Mouse (Mus musculus) large intestine, adult 2 months (tissue): ENCODE data around the gene Syp. TPM values are rescaled to one million over a fixed set of nuclear protein-coding genes. Genes with fewer than 3 reads are reported as not detected.

ENCODE experiments used
- DNase-seq: peaks from one replicate; pipeline ENCODE4 v3.0.0-alpha.2; 2012; ENCODE audit warnings: low read depth, low spot score
- WGBS: fragments of 180-500 bp; shearing (Covaris S2); methylation state at CpG from one replicate; pipeline ENCODE4 v1.1.7; 2018; 5-methylcytosine and 5-hydroxymethylcytosine counted together
- polyA plus RNA-seq: library from polyadenylated mRNA; depleted of rRNA; stranded (reverse); fragments of >200 nt; gene quantifications from 2 replicates; pipeline ENCODE4 v1.2.3, GENCODE M21; 2012

Gene Syp
- polyA plus RNA-seq, 1 experiment, result 5.5 TPM

- WGBS, result 41% methylated on average over 11 of the region's 11 CpGs
- no peak for DNase-seq
These were observed 20.7 kb downstream of the Syp start for GRCm38 (mm10) chrX:7658785-7659589.

GRCm38 (mm10) chrX:7661086-7661485 is 22.8 kb downstream of the Syp start:
- WGBS, result 87% methylated on average over 4 of the region's 4 CpGs
- DNase-seq, result no peak

- 70% methylated on average over 3 of the region's 3 CpGs for WGBS
- DNase-seq, result no peak
These were observed 24.7 kb downstream of the Syp start for GRCm38 (mm10) chrX:7662936-7663335.

- no peak for DNase-seq
- WGBS, result 87% methylated on average over 11 of the region's 11 CpGs
These were observed 26.5 kb downstream of the Syp start for GRCm38 (mm10) chrX:7664791-7665190.

GRCm38 (mm10) chrX:7665739-7666502 is 27.6 kb downstream of the Syp start:
- 60% methylated on average over 21 of the region's 21 CpGs for WGBS
- DNase-seq, result no peak

- DNase-seq, result no peak
- 18% methylated on average over 19 of the region's 19 CpGs for WGBS
These were observed 32.2 kb downstream of the Syp start for GRCm38 (mm10) chrX:7670390-7670881.

GRCm38 (mm10) chrX:7670921-7671623 is 32.8 kb downstream of the Syp start, which contains the start of gene Plp2:
Gene Plp2, minus strand, starts transcription at chrX:7671390.
- no peak for DNase-seq
- 21% methylated on average over 35 of the region's 36 CpGs for WGBS

GRCm38 (mm10) chrX:7672739-7673138 is 34.5 kb downstream of the Syp start:
- DNase-seq, result no peak
- WGBS, result 59% methylated on average over 6 of the region's 6 CpGs

GRCm38 (mm10) chrX:7673578-7674281 is 35.5 kb downstream of the Syp start:
- no peak for DNase-seq
- 20% methylated on average over 12 of the region's 12 CpGs for WGBS

GRCm38 (mm10) chrX:7674284-7675000 is 36.2 kb downstream of the Syp start:
- WGBS, result 22% methylated on average over 28 of the region's 28 CpGs
- no peak for DNase-seq

- no peak for DNase-seq
- 28% methylated on average over 10 of the region's 10 CpGs for WGBS
These were observed 36.7 kb downstream of the Syp start for GRCm38 (mm10) chrX:7675001-7675380.

GRCm38 (mm10) chrX:7678986-7679385 is 40.7 kb downstream of the Syp start:
- WGBS, result 26% methylated on average over 3 of the region's 3 CpGs
- no peak for DNase-seq

GRCm38 (mm10) chrX:7679405-7680056 is 41.3 kb downstream of the Syp start:
- WGBS, result 16% methylated on average over 27 of the region's 27 CpGs
- DNase-seq, result no peak

- DNase-seq, result no peak
- WGBS, result 19% methylated on average over 12 of the region's 12 CpGs
These were observed 41.8 kb downstream of the Syp start for GRCm38 (mm10) chrX:7680057-7680412.

- 65% methylated on average over 14 of the region's 14 CpGs for WGBS
- DNase-seq, result no peak
These were observed 42.6 kb downstream of the Syp start, which contains the start of gene Magix for GRCm38 (mm10) chrX:7680864-7681263. Gene Magix, minus strand, starts transcription at chrX:7681251.

GRCm38 (mm10) chrX:7688321-7688720 is 50.0 kb downstream of the Syp start:
- WGBS, result 86% methylated on average over 2 of the region's 2 CpGs
- DNase-seq, result no peak

- DNase-seq, result no peak
- 59% methylated on average over 3 of the region's 3 CpGs for WGBS
These were observed 52.2 kb downstream of the Syp start for GRCm38 (mm10) chrX:7690486-7690885.

- 38% methylated on average over 4 of the region's 4 CpGs for WGBS
- DNase-seq, result no peak
These were observed 54.6 kb downstream of the Syp start for GRCm38 (mm10) chrX:7692862-7693261.
